Mouse (Mus musculus) midbrain, embryonic 13.5 days (tissue): Measurements from ENCODE around the gene Gpat3. TPM values are rescaled to one million over a fixed set of nuclear protein-coding genes. Genes with fewer than 3 reads are reported as not detected.

Source experiments
- ATAC-seq: fragments of 200-750 bp; cut with Nextera tagmentation; 2 replicates; pipeline ENCODE4 v1.8.0; 2017; ENCODE audit warnings: mild to moderate bottlenecking, moderate TSS enrichment, moderate library complexity
- H3K27ac ChIP-seq: fragments of 300-500 bp; sonication (generic); 2 replicates; pipeline ENCODE4 v1.5.1; 2015; ENCODE audit warnings: inconsistent platforms, mild to moderate bottlenecking, moderate library complexity
- H3K27me3 ChIP-seq: fragments of 300-500 bp; sonication (generic); 2 replicates; pipeline ENCODE4 v1.6.1; 2015; ENCODE audit warnings: mild to moderate bottlenecking, inconsistent platforms
- H3K36me3 ChIP-seq: fragments of 300-500 bp; sonication (generic); 2 replicates; pipeline ENCODE4 v1.6.1; 2015; ENCODE audit warnings: mild to moderate bottlenecking, inconsistent platforms
- H3K4me1 ChIP-seq: fragments of 300-500 bp; sonication (generic); replicated peaks from 2 replicates; pipeline ENCODE4 v1.6.1; 2015; ENCODE audit warnings: inconsistent platforms
- H3K4me2 ChIP-seq: fragments of 300-500 bp; sonication (generic); replicated peaks from 2 replicates; pipeline ENCODE4 v1.6.1; 2015; ENCODE audit warnings: moderate library complexity, mild to moderate bottlenecking, inconsistent platforms
- H3K4me3 ChIP-seq: fragments of 300-500 bp; sonication (generic); replicated peaks from 2 replicates; pipeline ENCODE4 v1.5.1; 2015; ENCODE audit warnings: mild to moderate bottlenecking, inconsistent platforms
- H3K9ac ChIP-seq: fragments of 300-500 bp; sonication (generic); replicated peaks from 2 replicates; pipeline ENCODE4 v1.6.1; 2015; ENCODE audit warnings: mild to moderate bottlenecking, inconsistent platforms
- H3K9me3 ChIP-seq: fragments of 300-500 bp; sonication (generic); 2 replicates; pipeline ENCODE4 v1.6.1; 2016; ENCODE audit warnings: mild to moderate bottlenecking, inconsistent platforms
- WGBS: fragments of 180-500 bp; shearing (Covaris S2); methylation state at CpG from one replicate; pipeline ENCODE4 v1.1.7; 2015; 5-methylcytosine and 5-hydroxymethylcytosine counted together
- polyA plus RNA-seq: library from polyadenylated mRNA; unstranded; fragments of >200 nt; fragmentation: Nextera tagmentation; extraction: Ambion mirVana; gene quantifications from 2 replicates; pipeline ENCODE4 v1.2.1, GENCODE M21; 2015

The Gpat3 gene
- polyA plus RNA-seq, 1 experiment from 2014 or later = 0.19 TPM

DNA sequence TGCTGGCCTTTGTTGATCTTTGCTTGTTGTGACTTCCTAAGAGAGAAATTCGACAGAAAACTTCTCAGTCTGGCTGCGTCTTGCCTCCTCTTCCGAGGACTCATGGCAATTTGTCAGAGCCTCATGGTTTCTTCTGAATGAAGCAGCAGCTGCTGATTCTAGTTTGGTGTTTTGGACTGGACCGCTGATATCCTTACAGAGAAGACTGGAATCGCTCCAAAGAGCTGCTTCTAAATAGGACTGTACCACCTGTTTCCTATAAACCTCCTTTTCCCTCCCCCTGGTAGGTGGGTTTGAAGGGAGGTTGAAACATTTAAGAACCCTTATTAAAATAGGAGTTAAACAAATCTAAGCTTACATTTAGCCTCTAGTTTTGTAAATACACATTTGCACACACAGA lies 55.5 kb downstream of the Gpat3 start:
- Histone ChIP-seq H3K4me1 (no peaks in the 10 kb centered on the region), H3K27me3 (no peaks in the 10 kb centered on the region), H3K9ac (no peak overlapping the region), H3K4me3 (no peak overlapping the region), H3K4me2 (no peak overlapping the region), H3K36me3 (no peaks in the 10 kb centered on the region), H3K9me3 (no peaks in the 10 kb centered on the region), H3K27ac (no peak overlapping the region)
- 93% methylated on average over 5 of the region's 5 CpGs for WGBS
- ATAC-seq = no peak

DNA sequence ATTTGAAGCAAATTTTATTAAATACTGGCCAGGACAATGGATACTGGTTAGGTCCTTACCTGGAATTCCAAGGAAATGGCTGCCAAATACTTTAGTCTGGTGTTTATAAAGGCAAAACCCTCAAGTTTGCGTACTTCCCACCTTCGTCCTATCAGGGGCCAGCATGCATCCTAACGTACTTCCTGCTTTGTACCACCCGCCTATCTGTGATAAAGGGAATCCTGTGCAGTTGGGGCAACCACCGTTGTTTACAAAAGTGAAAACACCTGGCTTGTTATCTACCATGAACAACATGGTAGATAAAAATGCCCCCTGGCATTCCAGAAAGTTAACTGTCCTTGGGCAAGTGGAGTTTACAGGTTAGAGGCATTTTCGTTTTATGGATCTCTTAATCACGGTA lies 63.0 kb downstream of the Gpat3 start:
- H3K4me1 ChIP-seq = no peaks in the 10 kb centered on the region
- H3K27ac ChIP-seq = no peak overlapping the region
- H3K9ac ChIP-seq = no peak overlapping the region
- no peaks in the 10 kb centered on the region for H3K36me3 ChIP-seq
- no peak overlapping the region for H3K4me3 ChIP-seq
- H3K9me3 ChIP-seq = no peaks in the 10 kb centered on the region
- WGBS = 91% methylated on average over 7 of the region's 7 CpGs
- ATAC-seq = no peak
- H3K27me3 ChIP-seq = no peaks in the 10 kb centered on the region
- H3K4me2 ChIP-seq = no peak overlapping the region

DNA sequence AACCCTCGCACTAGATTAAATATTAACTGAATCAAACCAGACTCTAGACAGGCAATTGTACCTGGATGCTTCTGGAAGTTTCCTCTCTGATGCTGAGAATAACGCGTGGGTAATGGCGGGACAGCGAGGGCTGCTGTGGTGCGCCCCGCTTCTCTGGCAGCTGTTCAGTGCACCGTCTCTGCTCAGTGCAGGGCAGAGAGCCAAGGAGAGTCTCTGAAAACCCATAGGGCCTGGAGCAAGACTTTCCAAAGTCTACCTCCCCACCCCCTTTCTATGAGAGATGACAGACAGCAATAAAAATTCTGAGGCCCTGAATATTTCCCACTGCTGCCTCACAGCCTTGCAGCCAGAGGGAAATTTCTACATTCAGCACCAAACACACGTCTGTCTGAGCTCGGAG lies 63.4 kb downstream of the Gpat3 start:
- no peak for ATAC-seq

DNA sequence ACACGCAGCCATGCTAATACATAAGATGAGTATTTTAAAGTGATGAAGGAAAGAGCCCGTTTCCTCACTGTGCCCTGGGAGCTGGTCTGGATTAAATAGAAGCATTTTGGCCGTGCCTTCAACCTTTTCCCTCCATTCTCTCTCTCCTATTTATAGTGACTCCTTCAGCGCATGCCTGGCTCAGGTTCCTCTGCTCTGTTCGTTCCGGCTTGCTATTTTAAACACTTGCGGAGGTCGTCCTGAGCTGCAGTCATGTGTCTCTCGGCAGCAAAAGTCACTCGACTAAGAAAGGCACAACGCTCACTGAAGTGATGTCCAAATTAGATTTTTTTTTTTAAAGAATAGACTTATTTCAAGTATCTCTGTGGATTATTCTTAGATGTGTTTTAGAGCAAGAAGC lies 64.2 kb downstream of the Gpat3 start:
- Histone ChIP-seq H3K9me3 (no peaks in the 10 kb centered on the region), H3K36me3 (no peaks in the 10 kb centered on the region), H3K27me3 (no peaks in the 10 kb centered on the region), H3K4me1 (no peaks in the 10 kb centered on the region), H3K4me2 (no peak overlapping the region), H3K9ac (no peak overlapping the region), H3K27ac (no peak overlapping the region), H3K4me3 (no peak overlapping the region)
- WGBS = 84% methylated on average over 11 of the region's 11 CpGs
- ATAC-seq = no peak

More for the DNA sequence above, 63.4 kb downstream of the Gpat3 start:
- H3K36me3 ChIP-seq = no peaks in the 10 kb centered on the region
- H3K4me2 ChIP-seq = no peak overlapping the region
- H3K27ac ChIP-seq = no peak overlapping the region
- no peak overlapping the region for H3K4me3 ChIP-seq
- H3K27me3 ChIP-seq = no peaks in the 10 kb centered on the region
- H3K9me3 ChIP-seq = no peaks in the 10 kb centered on the region
- 93% methylated on average over 10 of the region's 10 CpGs for WGBS
- H3K9ac ChIP-seq = no peak overlapping the region
- no peaks in the 10 kb centered on the region for H3K4me1 ChIP-seq

DNA sequence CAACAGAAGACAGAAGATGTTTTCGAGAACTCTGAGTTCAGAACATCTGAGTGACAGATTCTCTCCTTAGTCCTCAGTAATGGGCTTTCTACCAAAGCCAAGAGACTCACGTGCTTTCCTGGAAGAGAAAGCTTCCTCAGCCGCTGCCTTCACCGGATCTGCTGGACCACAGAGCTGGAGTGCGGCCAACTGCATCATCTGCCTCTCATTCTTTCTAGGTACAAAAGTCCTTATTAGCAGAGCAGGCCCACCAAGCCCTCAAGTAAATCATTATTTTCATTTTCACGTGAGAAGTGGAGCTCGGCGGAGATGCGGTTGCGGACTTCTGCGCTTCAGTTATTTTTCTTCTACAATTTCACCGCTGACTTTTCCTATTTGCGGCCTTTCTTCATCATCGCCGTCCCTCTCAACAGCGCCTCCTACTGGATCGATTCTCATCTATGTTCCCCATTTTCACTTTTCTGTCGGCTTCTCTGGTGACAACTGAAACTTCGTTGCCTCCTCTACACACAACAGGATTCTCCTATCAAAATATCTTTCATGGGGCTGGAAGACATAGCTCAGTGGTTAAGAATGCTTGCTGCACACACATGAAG lies 66.1 kb downstream of the Gpat3 start:
- Histone ChIP-seq H3K36me3 (no peaks in the 10 kb centered on the region), H3K9me3 (no peaks in the 10 kb centered on the region), H3K4me3 (no peak overlapping the region), H3K4me2 (no peak overlapping the region), H3K27ac (no peak overlapping the region), H3K4me1 (no peaks in the 10 kb centered on the region), H3K9ac (no peak overlapping the region), H3K27me3 (no peaks in the 10 kb centered on the region)
- 73% methylated on average over 19 of the region's 19 CpGs for WGBS
- no peak for ATAC-seq

DNA sequence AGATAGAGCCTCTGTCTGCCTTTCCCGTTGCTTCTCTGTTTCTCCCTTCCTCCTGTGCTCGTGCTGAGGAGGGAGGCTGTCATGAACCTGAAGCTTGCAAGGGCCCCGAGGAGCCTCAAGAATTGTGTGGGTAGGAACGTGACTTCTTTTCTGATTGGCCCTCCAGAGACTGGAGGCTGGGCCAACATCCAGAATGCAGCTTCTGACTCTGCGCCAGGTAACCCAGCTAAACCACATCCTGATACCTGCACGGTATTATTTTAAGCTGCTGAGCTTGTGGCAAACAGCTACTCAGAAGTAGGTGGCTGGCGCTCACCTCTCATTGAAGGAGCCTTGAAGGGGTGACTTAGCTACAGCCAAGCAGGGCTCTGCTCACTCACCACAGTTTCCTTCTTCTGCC lies 66.9 kb downstream of the Gpat3 start:
- H3K4me2 ChIP-seq = no peak overlapping the region
- no peak for ATAC-seq
- 78% methylated on average over 7 of the region's 7 CpGs for WGBS
- H3K4me1 ChIP-seq = no peaks in the 10 kb centered on the region
- no peaks in the 10 kb centered on the region for H3K36me3 ChIP-seq
- no peak overlapping the region for H3K27ac ChIP-seq
- no peaks in the 10 kb centered on the region for H3K9me3 ChIP-seq
- H3K9ac ChIP-seq = no peak overlapping the region
- H3K4me3 ChIP-seq = no peak overlapping the region
- H3K27me3 ChIP-seq = no peaks in the 10 kb centered on the region

DNA sequence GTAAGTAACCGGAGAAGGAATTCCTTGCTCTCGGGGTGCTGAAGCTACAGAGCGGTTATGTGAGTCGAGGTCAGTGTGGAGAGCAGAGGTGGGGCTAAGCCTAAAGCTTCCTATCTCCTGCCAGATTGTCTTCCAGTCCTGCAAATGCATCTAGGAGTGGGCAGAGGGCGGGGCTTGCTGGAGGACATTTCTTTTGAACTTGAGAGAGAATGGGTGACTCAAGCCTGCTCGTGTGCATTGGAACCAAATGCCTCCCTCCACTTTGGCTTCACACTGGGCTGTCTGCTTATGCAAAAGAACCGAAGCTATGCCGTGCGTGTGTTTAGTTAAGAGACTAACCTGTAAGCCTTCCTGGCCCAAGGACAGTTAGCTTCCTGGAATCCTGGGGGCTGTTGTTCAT lies 67.8 kb downstream of the Gpat3 start:
- WGBS = 73% methylated on average over 9 of the region's 9 CpGs
- H3K36me3 ChIP-seq = no peaks in the 10 kb centered on the region
- no peak for ATAC-seq
- no peak overlapping the region for H3K4me2 ChIP-seq
- H3K9ac ChIP-seq = no peak overlapping the region
- H3K27me3 ChIP-seq = peaks cover 9% of the 10 kb centered on the region
- H3K27ac ChIP-seq = no peak overlapping the region
- H3K4me1 ChIP-seq = no peaks in the 10 kb centered on the region
- H3K9me3 ChIP-seq = no peaks in the 10 kb centered on the region
- no peak overlapping the region for H3K4me3 ChIP-seq

DNA sequence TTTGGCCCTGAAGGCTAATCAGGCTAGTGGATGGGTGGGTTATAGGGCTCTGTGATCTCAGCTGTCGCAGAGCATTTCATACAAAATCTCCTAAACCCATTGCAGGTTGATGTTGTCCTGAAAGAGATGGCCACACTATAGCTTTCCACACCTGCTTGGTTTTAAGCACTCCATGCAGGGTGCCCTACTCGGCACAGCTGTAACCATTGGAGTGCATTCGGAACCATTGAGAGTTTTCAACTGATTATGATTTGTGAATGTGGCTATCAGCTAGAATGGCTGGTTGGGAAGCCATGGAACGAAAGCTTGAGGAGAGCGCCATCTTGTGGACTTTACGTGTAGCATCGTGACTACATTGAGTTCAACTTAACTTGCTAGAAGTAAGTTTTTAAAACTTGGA lies 69.5 kb downstream of the Gpat3 start:
- Histone ChIP-seq H3K4me2 (no peak overlapping the region), H3K4me1 (no peaks in the 10 kb centered on the region), H3K4me3 (no peak overlapping the region), H3K9ac (no peak overlapping the region), H3K27ac (no peak overlapping the region), H3K27me3 (peaks cover 17% of the 10 kb centered on the region), H3K36me3 (no peaks in the 10 kb centered on the region), H3K9me3 (no peaks in the 10 kb centered on the region)
- 18% methylated on average over 7 of the region's 7 CpGs for WGBS
- no peak for ATAC-seq

DNA sequence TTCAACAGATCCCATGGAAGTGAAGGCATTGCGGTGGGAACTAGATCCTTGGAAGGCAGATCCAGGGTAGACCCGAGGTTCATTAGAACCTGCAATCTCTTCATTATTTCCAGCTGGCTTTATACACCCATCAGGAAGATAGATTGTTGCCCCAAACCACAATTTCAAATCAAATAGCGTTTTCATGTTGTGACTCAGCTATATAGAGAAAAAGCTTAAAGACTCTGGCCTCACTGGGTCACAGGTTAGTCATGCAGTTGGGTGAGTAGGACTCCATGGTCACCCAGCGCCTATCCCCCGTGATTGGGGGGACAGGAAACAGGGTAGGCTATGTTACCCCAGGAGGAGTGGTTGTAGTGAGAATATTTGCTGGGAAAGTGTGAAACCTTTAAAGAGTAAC lies 69.9 kb downstream of the Gpat3 start:
- no peak for ATAC-seq
- no peaks in the 10 kb centered on the region for H3K4me1 ChIP-seq
- no peaks in the 10 kb centered on the region for H3K9me3 ChIP-seq
- 53% methylated on average over 5 of the region's 5 CpGs for WGBS
- no peak overlapping the region for H3K4me3 ChIP-seq
- H3K4me2 ChIP-seq = no peak overlapping the region
- H3K27me3 ChIP-seq = peaks cover 22% of the 10 kb centered on the region
- H3K9ac ChIP-seq = no peak overlapping the region
- H3K36me3 ChIP-seq = no peaks in the 10 kb centered on the region
- no peak overlapping the region for H3K27ac ChIP-seq

DNA sequence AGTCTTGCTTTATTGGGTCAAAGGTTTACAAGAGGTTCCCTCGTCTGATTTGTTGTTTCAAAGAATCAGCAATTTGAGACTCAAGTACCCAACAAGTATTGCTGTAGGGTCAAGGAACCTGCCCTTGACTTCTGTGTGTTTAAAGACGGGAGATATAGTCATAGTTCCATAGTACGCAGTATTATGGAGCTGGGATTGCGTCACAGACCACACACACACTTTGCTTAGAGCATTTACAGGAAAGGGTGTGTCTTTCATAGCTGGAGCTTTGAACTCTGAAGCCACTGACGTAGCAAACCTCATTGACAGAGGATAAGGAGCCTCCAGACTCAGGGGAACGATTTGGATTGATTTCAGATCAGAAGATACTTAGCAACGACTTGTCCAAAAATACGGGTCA lies 70.9 kb downstream of the Gpat3 start:
- Histone ChIP-seq H3K27ac (no peak overlapping the region), H3K9ac (no peak overlapping the region), H3K4me1 (no peaks in the 10 kb centered on the region; the same call in 1 of the 2 replicates), H3K9me3 (no peaks in the 10 kb centered on the region), H3K27me3 (peaks cover 28% of the 10 kb centered on the region), H3K4me3 (no peak overlapping the region), H3K36me3 (no peaks in the 10 kb centered on the region), H3K4me2 (no peak overlapping the region)
- no peak for ATAC-seq
- WGBS = 75% methylated on average over 8 of the region's 8 CpGs

DNA sequence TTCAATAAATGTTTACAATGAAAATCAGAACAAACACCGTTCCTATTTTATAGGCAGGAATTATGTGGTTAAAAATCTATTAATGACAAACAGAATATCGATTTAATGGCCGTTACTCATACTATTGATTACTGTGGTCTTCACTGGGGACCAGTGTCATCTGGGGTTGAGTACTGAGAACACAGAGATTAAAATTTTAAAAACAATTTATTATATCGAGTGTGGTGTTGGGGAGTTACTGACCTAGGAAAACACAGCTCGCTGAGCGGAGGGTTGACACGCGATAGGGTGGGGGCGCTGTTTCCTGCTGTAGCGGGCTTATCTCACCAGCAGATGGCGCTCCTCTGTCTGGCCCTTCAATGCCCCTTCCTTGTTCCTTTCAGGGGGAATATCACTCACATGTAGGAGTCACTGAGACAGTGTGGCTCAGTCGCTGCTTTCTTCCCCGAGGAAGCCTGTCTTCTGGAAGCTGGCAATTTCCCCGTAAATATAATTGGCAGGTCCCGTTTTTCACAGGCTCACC lies 71.8 kb downstream of the Gpat3 start:
- Histone ChIP-seq H3K4me1 (no peaks in the 10 kb centered on the region; the same call in 1 of the 2 replicates), H3K27me3 (peaks cover 28% of the 10 kb centered on the region), H3K4me3 (no peak overlapping the region), H3K9me3 (no peaks in the 10 kb centered on the region), H3K9ac (no peak overlapping the region), H3K4me2 (no peak overlapping the region), H3K27ac (no peak overlapping the region), H3K36me3 (no peaks in the 10 kb centered on the region)
- ATAC-seq = 0 out of 2 replicates have a peak, but pooled peaks have one; percentile 37
- 23% methylated on average over 15 of the region's 15 CpGs for WGBS

DNA sequence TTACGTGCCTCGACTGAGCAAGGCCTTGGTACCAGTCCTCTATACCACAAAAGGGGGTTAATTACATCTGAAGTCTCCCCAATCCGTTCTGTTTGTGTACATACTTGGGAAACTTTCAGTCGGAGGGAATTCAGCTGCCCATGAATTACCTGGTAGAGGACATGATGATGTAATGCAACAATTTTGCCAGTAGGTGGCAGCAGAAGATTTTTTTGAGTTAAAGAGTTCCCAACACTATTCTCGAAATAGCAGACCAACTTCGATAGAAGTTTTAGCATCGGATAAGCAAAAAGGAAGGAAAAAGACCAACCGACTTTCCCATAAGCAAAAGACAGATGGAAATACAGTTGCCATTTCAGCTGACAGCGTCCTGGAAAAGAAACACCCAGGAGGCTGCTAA lies 73.6 kb downstream of the Gpat3 start:
- ATAC-seq = no peak
- no peaks in the 10 kb centered on the region for H3K36me3 ChIP-seq
- peaks cover 28% of the 10 kb centered on the region for H3K27me3 ChIP-seq
- no peak overlapping the region for H3K4me2 ChIP-seq
- H3K4me1 ChIP-seq = no peaks in the 10 kb centered on the region; the same call in 1 of the 2 replicates
- no peaks in the 10 kb centered on the region for H3K9me3 ChIP-seq
- no peak overlapping the region for H3K4me3 ChIP-seq
- no peak overlapping the region for H3K9ac ChIP-seq
- 24% methylated on average over 9 of the region's 9 CpGs for WGBS
- H3K27ac ChIP-seq = no peak overlapping the region

DNA sequence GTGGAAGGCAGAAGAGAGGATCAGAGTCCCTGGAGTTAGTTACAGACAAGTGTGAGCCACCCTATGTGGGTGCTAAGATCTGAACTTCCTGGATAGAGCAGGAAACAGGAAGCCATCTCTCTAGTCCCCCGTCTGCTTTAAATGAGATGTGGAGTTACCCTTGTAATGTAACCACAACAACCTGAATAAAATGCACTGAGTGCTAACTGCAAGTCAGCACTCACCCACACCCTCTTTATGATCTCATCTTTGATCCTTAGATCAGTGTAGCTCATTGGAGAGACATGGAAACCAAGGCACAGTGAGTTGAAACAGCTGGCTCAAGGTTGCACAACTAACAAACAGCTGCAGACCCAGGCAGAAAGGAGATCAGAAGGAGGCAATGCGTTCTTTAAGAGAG lies 84.2 kb downstream of the Gpat3 start:
- no peaks in the 10 kb centered on the region for H3K4me1 ChIP-seq
- 86% methylated on average over 2 of the region's 2 CpGs for WGBS
- H3K27me3 ChIP-seq = no peaks in the 10 kb centered on the region
- H3K4me2 ChIP-seq = no peak overlapping the region
- H3K27ac ChIP-seq = no peak overlapping the region
- H3K4me3 ChIP-seq = no peak overlapping the region
- no peak overlapping the region for H3K9ac ChIP-seq
- ATAC-seq = no peak
- H3K36me3 ChIP-seq = no peaks in the 10 kb centered on the region
- H3K9me3 ChIP-seq = no peaks in the 10 kb centered on the region
